Mouse (Mus musculus) left cerebral cortex, adult 18-20 months (tissue): ENCODE results near the gene Mfrp. TPM values are rescaled to one million over a fixed set of nuclear protein-coding genes. Genes with fewer than 3 reads are reported as not detected.
"Not testable (repeated sequence)": the region's sequence is repeated elsewhere in the genome, so short reads cannot be mapped to it uniquely, and the experiment has no call there.

Experiments used
- DNase-seq, 2 experiments: peaks; one replicate each; pipeline ENCODE4 v3.0.0; 2021 to 2022; ENCODE audit warnings: low spot score in 2 of 2, mixed read lengths in 1 of 2
- total RNA-seq, 2 experiments: library from RNA; stranded (reverse); gene quantifications; 2 replicates each; pipeline ENCODE4 v1.2.3; 2021

Gene Mfrp
- total RNA-seq, 2 experiments from 2014 or later = 0.16 TPM; not detected in 1

DNA sequence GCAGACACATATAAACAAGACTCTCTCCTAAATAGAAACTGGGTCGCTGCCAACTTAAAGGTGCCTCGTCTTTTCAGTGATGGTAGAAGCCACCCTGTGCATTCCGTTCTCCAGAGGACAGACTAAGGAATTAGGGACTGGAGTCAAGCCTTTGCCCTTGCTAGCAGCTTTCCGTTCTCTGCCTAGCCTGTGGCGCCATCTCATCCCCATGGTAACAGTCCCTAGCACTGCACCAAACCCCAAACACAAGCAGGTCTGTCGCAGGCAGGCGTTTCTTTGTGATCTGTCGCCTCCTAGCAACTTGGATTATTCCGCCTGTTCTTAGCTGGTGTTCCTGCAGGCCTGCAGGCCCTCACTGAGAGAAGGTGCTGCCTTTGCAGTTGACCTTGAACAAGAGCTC is 5.0 kb upstream of the Mfrp start:
- no peak for DNase-seq

DNA sequence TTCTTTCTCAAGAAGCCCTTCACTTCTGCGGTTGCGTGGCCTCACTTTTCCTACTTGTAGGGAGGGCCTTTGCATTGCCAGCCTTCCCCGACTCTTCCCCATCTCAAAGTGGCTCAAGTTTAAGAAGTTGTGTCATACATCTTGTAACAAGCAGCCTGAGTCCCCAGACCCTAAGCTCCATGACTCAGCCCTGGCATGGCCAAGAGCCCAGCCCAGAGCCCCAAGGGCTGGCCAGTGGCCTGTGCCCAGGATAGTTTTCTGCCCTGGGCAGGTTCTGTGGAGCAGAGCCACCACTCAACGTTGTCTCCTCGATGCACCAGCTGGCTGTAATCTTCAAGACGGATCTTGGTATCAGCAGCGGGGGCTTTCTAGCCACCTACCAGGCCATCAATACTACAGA is 3.4 kb downstream of the Mfrp start:
- no peak for DNase-seq

GRCm38 (mm10) chr9:44105781-44106180 is 4.3 kb downstream of the Mfrp start:
- no peak for DNase-seq

DNA sequence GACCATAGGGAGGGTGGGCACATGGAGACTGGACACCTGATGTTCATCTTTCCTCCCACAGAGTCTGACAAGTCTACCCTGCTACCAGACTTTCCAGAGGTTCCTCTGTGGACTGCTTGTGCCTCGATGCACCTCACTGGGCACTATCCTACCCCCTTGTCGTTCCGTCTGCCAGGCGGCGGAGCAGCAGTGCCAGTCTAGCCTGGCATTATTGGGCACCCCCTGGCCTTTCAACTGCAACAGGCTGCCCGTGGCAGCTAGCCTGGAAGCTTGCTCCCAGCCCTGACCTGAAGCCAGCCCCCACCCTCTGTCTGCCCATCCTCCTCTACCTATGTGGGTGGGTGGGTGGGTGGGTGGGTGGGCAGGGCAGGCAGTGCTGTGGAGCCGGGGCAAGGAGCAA is 4.7 kb downstream of the Mfrp start:
- DNase-seq = no peak

DNA sequence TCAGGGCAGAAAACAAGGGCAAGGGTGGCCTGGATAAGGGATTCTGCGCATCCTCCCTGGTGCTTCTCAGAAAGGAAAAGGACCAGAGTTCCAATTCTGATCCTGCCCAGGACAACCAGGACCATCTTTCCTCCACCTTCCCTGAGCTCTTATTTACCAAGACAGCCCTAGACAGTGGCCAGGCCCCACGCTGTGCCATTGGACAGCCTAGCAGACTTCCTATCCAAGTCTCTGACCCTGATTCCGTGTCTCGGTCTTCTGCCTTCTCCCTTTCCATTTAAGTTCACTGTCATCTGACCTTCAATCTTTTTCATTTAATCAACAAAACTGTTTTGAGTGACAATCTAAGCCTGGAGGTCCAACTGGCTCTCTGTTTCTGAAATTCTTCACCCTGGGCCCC is 5.1 kb downstream of the Mfrp start:
- DNase-seq = no peak

DNA sequence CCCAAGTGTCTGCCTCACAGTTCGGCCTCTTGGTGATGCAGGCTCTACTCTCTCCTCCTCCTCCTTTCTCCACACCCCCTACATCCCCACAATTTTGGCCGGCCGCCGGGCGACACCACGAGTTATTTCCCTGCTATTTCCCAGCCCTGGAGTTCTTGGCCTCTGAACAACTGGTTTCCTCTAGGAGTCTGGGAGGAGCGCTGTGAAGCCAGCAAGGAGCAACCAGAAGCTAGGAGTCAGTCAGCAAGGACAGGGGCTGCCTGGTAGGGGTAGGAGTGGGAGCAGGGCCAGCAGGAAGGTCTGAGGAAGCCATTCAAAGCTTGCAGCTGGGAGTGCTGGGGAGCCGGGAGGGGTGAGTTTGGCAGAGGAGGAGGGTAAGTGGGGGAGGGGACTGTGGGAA is 5.6 kb downstream of the Mfrp start, which contains the start of gene C1qtnf5:
C1qtnf5 (plus strand) TSS at position 136 of the 400 bp plus-strand sequence.
- DNase-seq = peak; percentile 77 to 78

DNA sequence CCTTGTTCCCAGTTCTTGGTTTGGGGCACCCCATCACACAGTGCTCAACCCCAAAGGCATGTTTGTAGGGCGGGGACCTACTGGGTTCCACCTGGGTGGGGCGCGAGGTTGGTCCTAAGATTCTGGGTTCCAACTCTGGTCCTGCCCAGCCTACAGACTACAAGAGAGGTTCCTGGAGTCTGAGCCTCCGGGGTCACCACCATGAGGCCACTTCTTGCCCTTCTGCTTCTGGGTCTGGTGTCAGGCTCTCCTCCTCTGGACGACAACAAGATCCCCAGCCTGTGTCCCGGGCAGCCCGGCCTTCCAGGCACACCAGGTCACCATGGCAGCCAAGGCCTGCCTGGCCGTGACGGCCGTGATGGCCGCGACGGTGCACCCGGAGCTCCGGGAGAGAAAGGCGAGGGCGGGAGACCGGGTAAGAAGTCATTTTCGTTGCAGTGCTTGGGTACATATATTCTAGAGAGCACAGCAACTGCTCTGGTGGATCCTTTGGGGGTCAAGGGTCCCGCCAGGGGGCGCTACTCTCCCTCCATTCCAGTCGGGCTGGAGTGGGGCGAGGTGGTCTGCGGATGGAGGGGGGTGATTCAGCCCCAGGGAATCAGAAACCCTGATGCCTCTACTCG is 6.1 kb downstream of the Mfrp start:
- no peak for DNase-seq

GRCm38 (mm10) chr9:44108269-44109055 is 6.9 kb downstream of the Mfrp start:
- no peak for DNase-seq

DNA sequence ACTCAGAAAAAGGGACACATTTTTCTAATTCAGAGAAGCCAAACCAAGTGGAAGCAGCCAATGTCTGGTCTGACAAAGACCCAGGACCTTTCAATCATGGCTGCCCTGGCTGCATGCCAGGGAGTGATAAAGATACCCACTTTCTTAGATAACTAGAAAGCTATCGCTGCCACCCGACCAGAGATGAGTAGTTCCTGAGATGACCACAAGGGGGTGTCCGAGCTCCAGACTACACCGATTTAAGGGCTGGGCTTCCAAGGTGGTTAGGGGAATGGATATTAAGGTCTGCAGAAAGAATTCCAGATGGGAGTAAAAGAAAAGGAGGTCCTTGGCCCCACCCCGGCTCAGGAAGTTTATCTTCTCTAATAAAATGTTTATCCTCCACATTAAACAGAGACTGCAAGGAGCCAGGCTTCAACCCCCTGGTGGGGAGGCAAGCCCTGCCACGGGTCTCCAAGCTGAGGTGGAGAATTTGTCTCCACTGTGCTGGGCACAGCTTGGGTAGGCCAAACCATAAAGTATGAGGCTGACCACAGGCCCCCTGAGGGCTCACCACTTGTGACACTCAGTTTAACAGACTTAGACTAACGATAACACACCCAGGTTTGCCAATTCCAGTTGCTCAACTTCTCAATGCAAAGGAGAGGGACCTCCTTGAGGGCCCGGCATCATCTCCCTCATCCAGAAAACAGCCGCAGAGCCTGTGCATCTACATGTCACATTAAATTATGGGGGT is 8.0 kb downstream of the Mfrp start:
- peak; percentile 77 to 85 for DNase-seq

DNA sequence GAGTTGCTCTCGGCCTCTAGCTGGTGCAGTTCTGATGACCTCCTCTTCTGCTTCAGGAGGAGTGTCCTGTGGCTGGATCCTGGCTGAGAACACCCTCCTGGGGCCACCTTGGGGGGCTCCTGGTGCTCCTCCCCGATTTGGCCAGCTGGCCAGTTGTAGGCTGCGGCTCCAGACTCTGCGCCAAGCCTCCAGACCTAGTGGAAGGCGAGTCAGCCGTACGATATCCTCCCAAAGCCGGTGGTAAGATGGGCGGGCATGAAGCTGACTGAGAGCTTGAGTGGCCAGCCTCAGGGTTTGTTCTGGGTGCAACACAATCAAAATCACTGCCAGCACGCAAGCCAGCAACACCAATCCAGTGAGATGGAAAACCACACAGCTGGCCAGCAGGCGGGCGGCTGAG is 10.4 kb downstream of the Mfrp start:
- not testable (repeated sequence) for DNase-seq

- DNase-seq = peak; percentile 94 to 96
Measured at GRCm38 (mm10) chr9:44113105-44113789, 11.7 kb downstream of the Mfrp start, which contains the start of the genes Gm49380 and Rnf26. TSS of gene Gm49380 (minus strand) at chr9:44113500. TSS of gene Rnf26 (minus strand) at chr9:44113517.

DNA sequence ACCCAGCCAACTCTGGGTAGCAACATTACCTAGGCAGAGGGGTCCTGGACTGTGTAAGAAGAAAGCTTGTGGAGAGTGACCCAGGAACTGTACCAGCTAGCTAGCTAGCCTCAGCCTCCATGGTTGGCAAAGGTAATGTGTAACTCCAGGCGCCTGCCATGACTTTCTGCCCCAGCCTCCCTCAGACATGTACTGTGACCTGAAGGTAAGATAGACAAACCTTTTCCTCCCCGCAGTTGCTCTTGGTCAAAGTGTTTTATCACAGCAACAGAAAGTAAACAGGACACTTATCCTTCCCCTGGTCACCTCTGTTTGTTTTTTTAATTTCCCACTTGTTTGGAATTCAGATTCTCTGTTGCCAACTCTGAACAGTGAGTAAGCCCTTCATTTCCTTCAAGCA is 12.9 kb downstream of the Mfrp start:
- DNase-seq = no peak

DNA sequence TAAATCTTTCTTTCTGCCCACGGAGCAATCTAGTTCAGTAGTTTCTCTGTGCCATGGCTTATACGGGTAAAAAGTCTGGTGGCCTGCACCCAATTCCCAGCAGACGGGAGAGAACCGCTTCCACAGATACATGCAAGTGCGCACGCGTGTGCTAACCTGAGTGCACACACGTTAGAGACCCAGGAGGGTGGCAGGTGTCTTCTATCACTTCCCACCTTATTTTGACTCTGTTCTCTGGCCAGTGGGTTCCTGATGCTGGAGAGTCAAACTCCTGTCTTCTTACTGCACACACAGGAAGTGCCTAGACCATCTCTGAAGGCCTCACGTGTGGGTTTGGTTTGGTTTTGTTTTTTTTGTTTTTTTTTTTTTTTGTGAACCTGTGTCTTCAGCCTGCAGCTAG is 14.1 kb downstream of the Mfrp start:
- DNase-seq = no peak

GRCm38 (mm10) chr9:44116182-44116581 is 14.7 kb downstream of the Mfrp start:
- DNase-seq = no peak

DNA sequence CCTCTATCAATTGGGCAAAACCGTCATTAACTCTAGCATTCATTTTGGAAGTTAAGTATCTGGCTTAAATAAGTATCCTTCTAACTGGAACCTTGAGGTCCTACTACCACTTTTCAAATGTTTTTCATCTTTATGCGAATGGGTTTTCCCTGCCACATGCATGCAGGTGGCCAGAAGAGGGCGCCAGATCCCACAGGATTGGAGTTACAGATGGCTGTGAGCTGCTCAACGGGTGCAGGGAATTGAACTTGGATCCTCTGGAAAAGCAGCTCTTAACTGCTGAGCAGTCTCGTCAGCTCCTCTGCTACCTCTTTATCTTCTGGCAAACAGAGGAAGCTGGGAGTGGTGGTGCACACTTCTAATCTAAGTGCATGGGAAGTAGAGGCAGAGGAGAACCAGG is 17.5 kb downstream of the Mfrp start:
- DNase-seq = peak in 1 of 2 experiments; percentile 41

GRCm38 (mm10) chr9:44119948-44120465 is 18.5 kb downstream of the Mfrp start:
- DNase-seq = no peak

DNA sequence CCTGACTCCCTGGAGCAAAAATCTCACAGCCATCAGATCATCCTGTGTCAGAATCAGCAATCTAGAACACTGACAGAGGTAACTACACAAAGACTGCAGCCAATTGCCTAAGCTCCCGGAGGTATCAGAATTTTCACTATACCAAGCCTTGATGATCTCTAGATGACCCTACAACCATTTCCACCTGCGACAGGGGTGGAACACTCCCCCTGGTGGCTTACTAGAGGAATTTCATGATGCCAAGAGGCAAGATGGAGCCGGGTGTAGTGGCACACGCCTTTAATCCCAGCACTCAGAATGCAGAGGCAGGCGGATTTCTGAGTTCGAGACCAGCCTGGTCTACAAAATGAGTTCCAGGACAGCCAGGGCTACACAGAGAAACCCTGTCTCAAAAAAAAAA is 22.8 kb downstream of the Mfrp start:
- no peak for DNase-seq

- no peak for DNase-seq
Measured at GRCm38 (mm10) chr9:44125026-44125425, 23.5 kb downstream of the Mfrp start.

DNA sequence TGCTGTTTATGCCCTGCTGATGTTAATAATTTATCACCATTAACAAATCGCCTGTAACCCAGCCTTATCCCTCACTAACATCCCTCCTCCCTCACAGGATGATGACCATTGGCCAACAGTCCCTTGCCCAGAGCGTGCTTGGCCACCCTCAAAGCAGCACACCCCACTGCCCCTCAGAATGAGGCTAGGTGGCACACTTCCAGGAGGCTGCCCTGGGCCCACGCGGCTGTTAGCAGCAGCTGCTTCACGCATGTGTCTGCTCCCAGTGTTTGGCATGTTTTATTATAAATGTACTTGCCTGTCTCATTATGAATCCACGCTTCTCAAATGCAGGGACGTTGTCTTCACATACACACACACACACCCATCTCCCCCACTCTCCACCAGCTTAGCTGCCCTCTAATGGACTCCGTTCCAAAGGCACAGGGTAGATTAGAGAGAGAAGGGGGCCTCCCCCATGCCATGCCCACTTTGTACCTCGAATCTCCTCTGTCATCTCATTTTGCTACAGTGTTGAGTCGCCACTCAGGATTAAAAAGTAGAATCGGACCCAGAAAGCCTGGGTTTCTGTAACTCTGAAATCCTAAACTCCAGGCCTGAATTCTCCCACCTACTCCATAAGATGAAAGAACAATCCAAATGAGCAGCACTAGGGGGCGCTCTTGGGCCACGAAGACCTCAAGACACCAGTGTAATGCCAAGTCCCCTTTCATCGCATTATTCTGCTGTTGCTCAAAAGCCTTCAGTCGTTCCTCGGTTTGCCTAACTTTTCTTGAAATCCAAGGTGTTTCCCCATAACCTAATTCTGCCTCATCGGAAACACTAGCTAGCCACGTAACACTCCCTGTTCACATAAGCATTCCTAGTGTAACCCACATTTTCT is 24.3 kb downstream of the Mfrp start:
- peak; percentile 89 to 90 for DNase-seq

- DNase-seq = no peak
Measured at GRCm38 (mm10) chr9:44126746-44127145, 25.2 kb downstream of the Mfrp start.
